In genomic region chr15:78790990-78791389, GRCm38 (mm10) we compare ENCODE assay signal across 13 mouse cellular contexts. TPM values are rescaled to one million over a fixed set of nuclear protein-coding genes. Genes with fewer than 3 reads are reported as not detected.
A peak's percentile ranks its signal among the peaks of the same experiment; 100 is the strongest.
DNase-seq lines count a peak whose midpoint lies in the region; ATAC-seq and TF ChIP-seq lines count a peak whose summit lies in the region.
"Had no signal": no experiment of that assay in that cellular context is flagged by ENCODE, and none has a peak within 500 bp of the region (broad histone marks: within the 10 kb centered on the region; RNA-seq: fewer than 3 reads in every experiment).

No protein-coding gene starts in this region.

- no peaks in the 10 kb centered on the region for H3K9me3 ChIP-seq in forebrain, embryonic 10.5 days
- H3K9me3 ChIP-seq in forebrain, postnatal 0 days (ENCODE audit: low read length): no peaks in the 10 kb centered on the region
- H3K9me3 ChIP-seq in hindbrain, embryonic 13.5 days: no peaks in the 10 kb centered on the region
- H3K9me3 ChIP-seq in hindbrain, embryonic 14.5 days (ENCODE audit: control insufficient read depth, low read length): no peaks in the 10 kb centered on the region
- no peaks in the 10 kb centered on the region for H3K9me3 ChIP-seq in lung, embryonic 15.5 days
- no peaks in the 10 kb centered on the region for H3K9me3 ChIP-seq in stomach, embryonic 15.5 days
- H3K9me3 ChIP-seq: neural tube, embryonic 15.5 days had no signal

- peak overlapping the region; percentile 21 for H3K27ac ChIP-seq in forebrain, embryonic 10.5 days
- no peak overlapping the region for H3K27ac ChIP-seq in forebrain, postnatal 0 days (ENCODE audit: low read depth, low read length)
- H3K27ac ChIP-seq in hindbrain, embryonic 13.5 days: peak overlapping the region; percentile 44; the same call in 1 of the 2 replicates
- no peak overlapping the region for H3K27ac ChIP-seq in hindbrain, embryonic 14.5 days
- H3K27ac ChIP-seq in lung, embryonic 15.5 days: peak overlapping the region; percentile 38; the same call in 1 of the 2 replicates
- H3K27ac ChIP-seq in stomach, embryonic 15.5 days: peak overlapping the region; percentile 22; the same call in 1 of the 2 replicates
- H3K27ac ChIP-seq: macrophage; neural tube, embryonic 15.5 days had no signal

- H3K36me3 ChIP-seq in forebrain, embryonic 10.5 days (replicated peaks): no peaks in the 10 kb centered on the region
- H3K36me3 ChIP-seq in forebrain, postnatal 0 days (ENCODE audit: insufficient read depth): no peaks in the 10 kb centered on the region
- H3K36me3 ChIP-seq in hindbrain, embryonic 13.5 days: no peaks in the 10 kb centered on the region
- H3K36me3 ChIP-seq in hindbrain, embryonic 14.5 days (replicated peaks; ENCODE audit: control insufficient read depth, insufficient read depth): no peaks in the 10 kb centered on the region
- H3K36me3 ChIP-seq in lung, embryonic 15.5 days: no peaks in the 10 kb centered on the region
- H3K36me3 ChIP-seq in stomach, embryonic 15.5 days: no peaks in the 10 kb centered on the region
- H3K36me3 ChIP-seq: neural tube, embryonic 15.5 days had no signal

- no peak for ATAC-seq in forebrain, postnatal 0 days
- no peak for ATAC-seq in hindbrain, embryonic 13.5 days (ENCODE audit: low FRiP score)
- ATAC-seq in hindbrain, embryonic 14.5 days (ENCODE audit: low FRiP score): no peak
- no peak for ATAC-seq in lung, embryonic 15.5 days (ENCODE audit: borderline replicate concordance, extremely low read depth, low FRiP score, low TSS enrichment)
- ATAC-seq in stomach, embryonic 15.5 days (ENCODE audit: insufficient read depth, low FRiP score, low read depth): no peak
- ATAC-seq: forebrain, embryonic 14.5 days had no signal

- WGBS in forebrain, embryonic 10.5 days: 85% methylated on average over 12 of the region's 12 CpGs
- WGBS in forebrain, postnatal 0 days: 82% methylated on average over 12 of the region's 12 CpGs
- WGBS in hindbrain, embryonic 13.5 days: 71% methylated on average over 12 of the region's 12 CpGs
- WGBS in hindbrain, embryonic 14.5 days: 78% methylated on average over 12 of the region's 12 CpGs
- 79% methylated on average over 12 of the region's 12 CpGs for WGBS in lung, embryonic 15.5 days
- WGBS in stomach, embryonic 15.5 days: 76% methylated on average over 12 of the region's 12 CpGs

- peaks cover 9% of the 10 kb centered on the region for H3K27me3 ChIP-seq in forebrain, embryonic 10.5 days (ENCODE audit: poor library complexity, severe bottlenecking)
- H3K27me3 ChIP-seq in forebrain, postnatal 0 days (ENCODE audit: insufficient read depth, low read length): no peaks in the 10 kb centered on the region
- H3K27me3 ChIP-seq in hindbrain, embryonic 13.5 days: 0 out of 2 replicates have a peak, but pooled peaks cover 7% of the 10 kb centered on the region
- no peaks in the 10 kb centered on the region for H3K27me3 ChIP-seq in hindbrain, embryonic 14.5 days (ENCODE audit: control insufficient read depth, insufficient read depth, low read length)
- H3K27me3 ChIP-seq in lung, embryonic 15.5 days: no peaks in the 10 kb centered on the region
- H3K27me3 ChIP-seq in stomach, embryonic 15.5 days (replicated peaks): no peaks in the 10 kb centered on the region
- H3K27me3 ChIP-seq: neural tube, embryonic 15.5 days had no signal

- H3K9ac ChIP-seq in forebrain, postnatal 0 days: no peak overlapping the region
- H3K9ac ChIP-seq in hindbrain, embryonic 13.5 days: 0 out of 2 replicates have a peak overlapping the region, but pooled peaks have one; percentile 2
- no peak overlapping the region for H3K9ac ChIP-seq in hindbrain, embryonic 14.5 days
- no peak overlapping the region for H3K9ac ChIP-seq in lung, embryonic 15.5 days
- H3K9ac ChIP-seq in stomach, embryonic 15.5 days: no peak overlapping the region
- H3K9ac ChIP-seq: neural tube, embryonic 15.5 days had no signal

- H3K4me2 ChIP-seq in forebrain, postnatal 0 days (ENCODE audit: low read depth): no peak overlapping the region
- no peak overlapping the region for H3K4me2 ChIP-seq in hindbrain, embryonic 13.5 days
- no peak overlapping the region for H3K4me2 ChIP-seq in hindbrain, embryonic 14.5 days (replicated peaks)
- H3K4me2 ChIP-seq in lung, embryonic 15.5 days: no peak overlapping the region
- no peak overlapping the region for H3K4me2 ChIP-seq in stomach, embryonic 15.5 days
- H3K4me2 ChIP-seq: neural tube, embryonic 15.5 days had no signal

- H3K4me1 ChIP-seq in forebrain, embryonic 10.5 days: peaks cover 45% of the 10 kb centered on the region
- H3K4me1 ChIP-seq in forebrain, postnatal 0 days (ENCODE audit: insufficient read depth): no peaks in the 10 kb centered on the region
- H3K4me1 ChIP-seq in hindbrain, embryonic 13.5 days (replicated peaks): peaks cover 22% of the 10 kb centered on the region
- 0 out of 2 replicates have a peak, but pooled peaks cover 6% of the 10 kb centered on the region for H3K4me1 ChIP-seq in hindbrain, embryonic 14.5 days (replicated peaks; ENCODE audit: control insufficient read depth, insufficient read depth, low read length)
- H3K4me1 ChIP-seq in lung, embryonic 15.5 days: peaks cover 36% of the 10 kb centered on the region
- peaks cover 31% of the 10 kb centered on the region for H3K4me1 ChIP-seq in stomach, embryonic 15.5 days

- no peak for DNase-seq in forebrain, embryonic 10.5 days (ENCODE audit: extremely low spot score, low spot score)
- DNase-seq in forebrain, postnatal 0 days: no peak
- DNase-seq in hindbrain, embryonic 14.5 days (ENCODE audit: low spot score): no peak
- no peak for DNase-seq in lung, postnatal 36 days
- DNase-seq in adrenal gland, adult 2 months: no peak
- DNase-seq: cerebellum, postnatal 36 days; left cerebral cortex, postnatal 4 days had no signal

- TF ChIP-seq CTCF in forebrain, postnatal 0 days (IDR thresholded peaks at IDR 0.05; ENCODE audit: low read depth): no peak

- no peak overlapping the region for H3K4me3 ChIP-seq in forebrain, embryonic 10.5 days
- no peak overlapping the region for H3K4me3 ChIP-seq in forebrain, postnatal 0 days (ENCODE audit: low read depth, low read length)
- no peak overlapping the region for H3K4me3 ChIP-seq in hindbrain, embryonic 13.5 days
- H3K4me3 ChIP-seq in hindbrain, embryonic 14.5 days (replicated peaks; ENCODE audit: low read length): no peak overlapping the region
- H3K4me3 ChIP-seq in lung, embryonic 15.5 days: no peak overlapping the region
- H3K4me3 ChIP-seq in stomach, embryonic 15.5 days (replicated peaks): no peak overlapping the region
- H3K4me3 ChIP-seq: neural tube, embryonic 15.5 days had no signal

RNA-seq across cellular contexts. Expression of gene Card10, which starts 11.9 kb away (rescaled TPM):
- 2.4 and 2.6 TPM in 2 replicates for polyA plus RNA-seq in forebrain, embryonic 10.5 days (2016; fragmentation: Nextera tagmentation; extraction: Ambion mirVana)
- 0.57 and 0.77 TPM in 2 replicates for total RNA-seq in forebrain, postnatal 0 days (2014; rRNA removed)
- 1.2 and 1.7 TPM in 2 replicates for polyA plus RNA-seq in forebrain, postnatal 0 days (2015; fragmentation: Nextera tagmentation; extraction: Ambion mirVana)
- polyA plus RNA-seq in hindbrain, embryonic 13.5 days (2015; fragmentation: Nextera tagmentation; extraction: Ambion mirVana): 1.6 TPM in 2 replicates
- polyA plus RNA-seq in hindbrain, embryonic 14.5 days (2014; fragmentation: Nextera tagmentation; extraction: Ambion mirVana): 2.5 and 2.6 TPM in 2 replicates
- 7.1 and 7.6 TPM in 2 replicates for polyA plus RNA-seq in lung, embryonic 15.5 days (2015; fragmentation: Nextera tagmentation; extraction: Ambion mirVana)
- 6.6 and 7.6 TPM in 2 replicates for polyA plus RNA-seq in stomach, embryonic 15.5 days (2015; fragmentation: Nextera tagmentation; extraction: Ambion mirVana)
- total RNA-seq in adrenal gland, adult 2 months (2021): 10 to 100 TPM in 1 of 2 experiments, 1 to 10 TPM in 1; 4.9 to 10.9 TPM
- 18.1 and 26.5 TPM in 2 replicates for polyA plus RNA-seq in adrenal gland, adult 2 months (2012; rRNA removed)
- polyA plus RNA-seq: macrophage had no signal

RNA-seq across cellular contexts. Expression of gene Mfng, which starts 17.7 kb away (rescaled TPM):
- 71.1 and 83.6 TPM in 2 replicates for polyA plus RNA-seq in forebrain, embryonic 10.5 days (2016; fragmentation: Nextera tagmentation; extraction: Ambion mirVana)
- total RNA-seq in forebrain, postnatal 0 days (2014; rRNA removed): 6.4 and 11.4 TPM in 2 replicates
- 16.0 and 16.8 TPM in 2 replicates for polyA plus RNA-seq in forebrain, postnatal 0 days (2015; fragmentation: Nextera tagmentation; extraction: Ambion mirVana)
- 36.7 and 40.1 TPM in 2 replicates for polyA plus RNA-seq in hindbrain, embryonic 13.5 days (2015; fragmentation: Nextera tagmentation; extraction: Ambion mirVana)
- polyA plus RNA-seq in hindbrain, embryonic 14.5 days (2014; fragmentation: Nextera tagmentation; extraction: Ambion mirVana): 11.7 and 12.5 TPM in 2 replicates
- polyA plus RNA-seq in lung, embryonic 15.5 days (2015; fragmentation: Nextera tagmentation; extraction: Ambion mirVana): 42.1 and 45.0 TPM in 2 replicates
- 18.0 and 21.1 TPM in 2 replicates for polyA plus RNA-seq in stomach, embryonic 15.5 days (2015; fragmentation: Nextera tagmentation; extraction: Ambion mirVana)
- total RNA-seq in adrenal gland, adult 2 months (2021): 10 to 100 TPM in 1 of 2 experiments, 1 to 10 TPM in 1; 8.7 to 18.1 TPM
- polyA plus RNA-seq in adrenal gland, adult 2 months (2012; rRNA removed): 46.7 and 61.0 TPM in 2 replicates

RNA-seq across cellular contexts. Expression of gene Cdc42ep1, which starts 51.4 kb away (rescaled TPM):
- polyA plus RNA-seq in forebrain, embryonic 10.5 days (2016; fragmentation: Nextera tagmentation; extraction: Ambion mirVana): 12.6 and 12.7 TPM in 2 replicates
- 8.3 and 8.6 TPM in 2 replicates for total RNA-seq in forebrain, postnatal 0 days (2014; rRNA removed)
- polyA plus RNA-seq in forebrain, postnatal 0 days (2015; fragmentation: Nextera tagmentation; extraction: Ambion mirVana): 10.6 and 13.5 TPM in 2 replicates
- 9.5 and 11.0 TPM in 2 replicates for polyA plus RNA-seq in hindbrain, embryonic 13.5 days (2015; fragmentation: Nextera tagmentation; extraction: Ambion mirVana)
- polyA plus RNA-seq in hindbrain, embryonic 14.5 days (2014; fragmentation: Nextera tagmentation; extraction: Ambion mirVana): 10.7 and 11.2 TPM in 2 replicates
- polyA plus RNA-seq in lung, embryonic 15.5 days (2015; fragmentation: Nextera tagmentation; extraction: Ambion mirVana): 105 and 109 TPM in 2 replicates
- 54.1 and 62.1 TPM in 2 replicates for polyA plus RNA-seq in stomach, embryonic 15.5 days (2015; fragmentation: Nextera tagmentation; extraction: Ambion mirVana)
- 10 to 100 TPM; 36.9 to 57.2 TPM for total RNA-seq in adrenal gland, adult 2 months (2021)
- 100 and 122 TPM in 2 replicates for polyA plus RNA-seq in adrenal gland, adult 2 months (2012; rRNA removed)
- polyA plus RNA-seq: macrophage had no signal

Comparison
In these comparisons a context has a peak if more than half of its experiments do, and no peak if none do; other contexts are left out.
1. H3K27ac ChIP-seq: peak in forebrain, embryonic 10.5 days (single experiment), hindbrain, embryonic 13.5 days (single experiment), lung, embryonic 15.5 days (single experiment) and stomach, embryonic 15.5 days (single experiment); none in forebrain, postnatal 0 days (single experiment) and hindbrain, embryonic 14.5 days (single experiment).